Mouse (Mus musculus): Measurements from ENCODE around the gene Tigar.
A peak's percentile ranks its signal among the peaks of the same experiment; 100 is the strongest.

Tigar gene

DNA sequence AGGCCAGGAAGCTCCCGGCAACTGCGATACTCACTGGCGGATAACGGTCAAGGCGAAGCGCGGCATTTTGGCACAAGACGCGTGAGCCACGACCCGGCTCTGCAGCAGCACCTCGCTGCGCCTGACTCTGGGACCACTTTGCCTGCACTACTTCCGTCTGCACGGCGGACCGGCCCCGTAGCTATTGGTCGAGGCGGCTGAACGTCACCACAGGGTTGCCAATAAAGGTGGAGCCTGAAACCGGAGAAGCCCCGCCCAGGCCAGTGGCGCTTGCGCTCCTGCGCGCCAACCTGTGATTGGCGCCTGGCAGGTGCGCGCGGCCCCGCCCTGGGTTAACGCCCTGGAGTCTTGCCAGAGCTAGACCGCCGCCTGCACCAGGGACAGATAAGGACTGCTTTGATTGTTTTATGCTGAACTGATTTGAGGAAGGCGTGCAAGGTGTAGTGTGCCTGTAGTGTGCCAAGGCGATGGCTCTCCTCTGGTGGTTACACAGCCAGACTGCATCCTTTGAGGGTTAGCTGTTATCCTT, at the start of gene Tigar:
TSS of gene Tigar (minus strand) at position 156 of the 529 bp plus-strand sequence.
- DNase-seq = peak; percentile 91 to 94

DNA sequence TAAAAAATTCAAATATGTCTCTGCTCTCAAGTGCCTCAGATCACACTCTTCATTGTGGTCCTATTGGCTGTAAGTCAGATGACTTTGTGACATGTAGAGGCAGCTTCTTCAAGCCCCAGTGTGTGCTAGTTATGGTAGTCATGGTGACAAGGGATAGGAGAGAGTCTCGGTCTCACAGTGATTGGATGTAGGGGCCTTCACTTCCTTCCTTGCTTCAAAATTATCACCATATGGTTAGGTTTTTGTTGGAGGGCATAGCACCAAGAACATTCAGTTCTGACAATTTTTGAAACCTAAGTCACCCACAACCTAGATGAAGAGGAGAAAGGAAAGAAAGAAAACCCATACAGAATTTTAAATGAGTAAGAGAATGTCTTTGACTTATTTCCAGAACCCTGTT, 48.0 kb upstream of the Tigar start:
- DNase-seq = no peak

DNA sequence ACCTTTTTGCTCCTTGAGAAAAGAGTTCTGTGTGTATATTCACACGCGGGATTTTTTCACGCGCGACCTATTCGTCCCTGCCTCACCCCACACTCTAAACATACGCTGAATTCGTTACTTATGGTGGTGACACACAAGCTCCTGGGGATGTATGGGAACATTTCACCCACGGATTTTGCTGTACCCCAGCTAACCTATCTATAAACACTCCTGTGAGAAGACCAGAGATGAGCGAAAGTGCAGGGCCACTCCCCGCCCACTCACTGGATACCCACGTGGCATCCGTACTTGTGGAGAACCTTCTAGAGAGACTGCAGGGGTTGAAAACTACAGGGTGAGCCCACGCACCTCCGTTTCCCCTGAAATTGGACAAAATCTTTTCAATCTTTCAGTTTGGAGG, 46.1 kb upstream of the Tigar start:
- peak in 1 of 2 experiments; percentile 40 for DNase-seq

DNA sequence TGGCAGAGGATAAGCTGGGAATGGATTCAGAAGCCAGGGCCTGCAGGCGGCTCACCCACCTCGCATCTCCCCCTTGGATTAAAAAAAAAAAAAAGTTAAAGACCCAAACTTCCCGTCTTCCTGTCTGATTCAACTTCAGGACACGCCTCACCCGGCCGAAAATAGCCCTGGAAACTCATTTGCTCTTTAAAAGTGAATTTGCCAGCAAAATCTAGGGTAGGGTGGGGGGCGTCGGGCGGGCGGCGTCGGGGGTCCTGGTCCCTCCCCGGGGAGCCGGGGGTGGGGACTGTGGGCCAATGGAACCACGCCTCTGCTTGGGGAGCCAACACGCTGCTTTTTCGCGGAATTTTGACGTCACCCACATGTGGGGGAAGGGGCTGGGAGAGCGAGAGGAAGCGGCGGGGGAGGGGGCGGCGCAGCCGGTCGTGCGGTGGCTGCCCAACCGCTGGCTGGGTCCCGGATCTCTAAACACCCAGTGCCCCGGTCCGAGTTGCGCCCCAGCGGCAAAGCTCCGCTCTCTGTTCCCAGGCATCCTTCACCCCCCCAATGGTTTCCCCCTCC, 45.4 kb upstream of the Tigar start:
- peak; percentile 49 to 55 for DNase-seq

- DNase-seq = no peak
Measured at GRCm38 (mm10) chr6:127153972-127154707, 44.8 kb upstream of the Tigar start.

DNA sequence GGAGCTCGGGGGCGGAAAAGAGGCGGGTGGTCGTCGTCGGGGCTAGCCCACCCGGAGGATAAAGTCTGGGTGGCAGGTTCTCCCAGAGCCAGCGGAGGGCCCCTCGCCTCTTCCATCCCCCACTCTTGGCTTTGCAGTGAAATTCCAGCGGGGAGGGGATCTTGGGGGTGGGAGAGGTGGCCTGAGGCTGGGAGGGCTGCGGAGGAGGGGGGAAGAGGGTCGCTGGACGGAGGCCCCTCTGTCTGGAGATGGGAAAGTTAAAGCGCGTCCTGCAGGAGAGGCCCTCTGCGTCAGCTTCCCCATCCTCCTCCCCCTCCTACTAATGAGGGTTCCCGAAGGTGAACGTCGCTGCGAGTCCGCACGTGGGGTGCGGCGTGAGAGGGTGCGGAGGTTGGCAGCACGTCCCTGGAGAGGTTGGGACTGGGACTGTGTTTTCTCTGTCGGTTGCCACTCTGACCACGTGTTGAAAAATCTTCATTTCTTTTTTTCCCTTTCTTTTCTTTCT, 44.0 kb upstream of the Tigar start:
- DNase-seq = no peak

GRCm38 (mm10) chr6:127152106-127152951, 43.0 kb upstream of the Tigar start, which contains the start of gene Ccnd2:
Gene Ccnd2 (minus strand): TSS chr6:127152193.
- DNase-seq = peak; percentile 60 to 62

GRCm38 (mm10) chr6:127151565-127152105, 42.3 kb upstream of the Tigar start:
- peak; percentile 47 to 57 for DNase-seq

GRCm38 (mm10) chr6:127150663-127151564, 41.6 kb upstream of the Tigar start:
- DNase-seq = peak; percentile 55 to 56

DNA sequence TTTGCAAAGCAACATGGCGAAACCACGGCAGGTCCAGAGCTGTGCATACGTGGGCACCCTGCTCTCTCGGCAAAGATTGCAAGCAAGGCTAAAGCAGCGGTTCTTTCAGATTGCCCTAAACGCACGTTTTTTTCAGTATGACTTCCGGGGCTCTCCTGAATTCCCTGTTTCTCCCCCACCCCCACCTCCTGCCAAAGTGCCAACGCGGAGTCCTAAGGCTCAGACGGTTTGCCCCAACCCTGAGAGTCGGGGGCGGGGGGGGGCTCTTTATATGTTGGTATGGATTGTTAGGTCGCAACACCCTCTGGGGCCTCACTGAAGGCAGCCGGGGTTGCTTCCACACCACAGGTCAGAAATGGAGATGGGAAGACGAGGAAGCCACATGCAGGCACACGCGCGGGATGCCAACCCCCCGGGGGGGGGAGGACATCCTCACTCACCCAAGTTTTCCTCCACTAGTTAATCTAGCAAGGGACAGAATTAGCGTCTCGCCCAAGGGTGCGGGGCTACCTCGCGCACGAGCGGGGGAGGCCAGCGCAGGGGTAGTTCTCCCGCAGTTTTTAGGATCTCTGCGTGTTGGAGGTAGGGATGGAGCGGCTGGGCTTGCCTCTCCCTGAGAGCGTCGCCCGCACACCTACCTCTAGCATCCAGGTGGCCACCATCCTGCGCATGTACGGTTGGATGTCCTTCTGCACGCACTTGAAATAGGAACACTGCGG, 40.7 kb upstream of the Tigar start:
- peak in 1 of 2 experiments; percentile 40 for DNase-seq

GRCm38 (mm10) chr6:127149303-127149943, 40.1 kb upstream of the Tigar start:
- peak; percentile 37 to 50 for DNase-seq

- DNase-seq = no peak
Measured at GRCm38 (mm10) chr6:127148526-127149302, 39.4 kb upstream of the Tigar start.

DNA sequence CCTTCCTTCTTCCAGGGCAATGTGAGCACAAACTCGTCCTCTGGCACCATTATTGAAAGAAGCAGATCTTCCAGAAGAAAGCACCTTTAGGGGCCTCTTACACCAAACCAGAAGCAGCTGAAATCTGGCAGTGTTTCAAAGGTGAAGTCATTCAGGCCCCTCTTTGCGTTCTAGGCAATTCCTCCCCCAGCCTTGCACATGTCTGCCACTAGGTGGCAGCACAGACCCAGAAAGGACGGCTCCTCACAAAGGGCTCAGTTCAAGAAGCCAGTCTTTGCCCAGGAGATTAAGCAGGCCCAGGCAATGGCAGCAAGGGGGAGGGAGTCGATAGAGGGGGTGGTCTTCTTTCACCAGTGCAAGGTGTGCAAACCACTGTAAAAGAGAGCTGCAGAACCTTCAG, 38.3 kb upstream of the Tigar start:
- peak; percentile 71 to 80 for DNase-seq

GRCm38 (mm10) chr6:127146322-127146947, 37.1 kb upstream of the Tigar start:
- no peak for DNase-seq

- DNase-seq = no peak
Measured at GRCm38 (mm10) chr6:127145464-127146190, 36.3 kb upstream of the Tigar start.

- no peak for DNase-seq
Measured at GRCm38 (mm10) chr6:127143576-127144288, 34.4 kb upstream of the Tigar start.

GRCm38 (mm10) chr6:127143124-127143520, 33.8 kb upstream of the Tigar start:
- no peak for DNase-seq
